Mouse (Mus musculus) limb, embryonic 11.5 days (tissue): ENCODE measurements around the gene Gfra1. TPM values are rescaled to one million over a fixed set of nuclear protein-coding genes. Genes with fewer than 3 reads are reported as not detected.

Experiments used
- ATAC-seq: fragments of 200-750 bp; cut with Nextera tagmentation; 2 replicates; pipeline ENCODE4 v1.8.0; 2017; ENCODE audit warnings: low read depth; ENCODE audit not compliant: insufficient number of reproducible peaks, low FRiP score, low TSS enrichment
- DNase-seq: peaks from one replicate; pipeline ENCODE4 v3.0.0-alpha.2; 2015; ENCODE audit warnings: low spot score
- H3K27ac ChIP-seq: fragments of 300-500 bp; sonication (generic); replicated peaks from 2 replicates; pipeline ENCODE4 v1.5.1; 2014; ENCODE audit warnings: low read depth, mild to moderate bottlenecking, low read length
- H3K27me3 ChIP-seq: fragments of 300-500 bp; sonication (generic); 2 replicates; pipeline ENCODE4 v1.6.1; 2014; ENCODE audit warnings: mild to moderate bottlenecking, low read length, mixed read lengths; ENCODE audit not compliant: control insufficient read depth, insufficient read depth
- H3K36me3 ChIP-seq: fragments of 300-500 bp; sonication (generic); 2 replicates; pipeline ENCODE4 v1.6.1; 2014; ENCODE audit warnings: mild to moderate bottlenecking, low read length, moderate library complexity, mixed read lengths; ENCODE audit not compliant: control insufficient read depth, insufficient read depth
- H3K4me1 ChIP-seq: fragments of 300-500 bp; sonication (generic); 2 replicates; pipeline ENCODE4 v1.6.1; 2014; ENCODE audit warnings: low read length, mixed read lengths; ENCODE audit not compliant: control insufficient read depth, insufficient read depth
- H3K4me2 ChIP-seq: fragments of 300-500 bp; sonication (generic); 2 replicates; pipeline ENCODE4 v1.6.1; 2014; ENCODE audit warnings: low read depth, mild to moderate bottlenecking, moderate library complexity; ENCODE audit not compliant: severe bottlenecking
- H3K4me3 ChIP-seq: fragments of 300-500 bp; sonication (generic); 2 replicates; pipeline ENCODE4 v1.5.1; 2014; ENCODE audit warnings: low read depth, low read length
- H3K9ac ChIP-seq: fragments of 300-500 bp; sonication (generic); 2 replicates; pipeline ENCODE4 v1.6.1; 2014; ENCODE audit warnings: mild to moderate bottlenecking, low read length
- H3K9me3 ChIP-seq: fragments of 300-500 bp; sonication (generic); 2 replicates; pipeline ENCODE4 v1.6.1; 2016; ENCODE audit warnings: low read length; ENCODE audit not compliant: control insufficient read depth
- WGBS: fragments of 180-500 bp; shearing (Covaris S2); extraction: QIAGEN DNeasy Blood & Tissue Kit; methylation state at CpG from one replicate; pipeline ENCODE4 v1.1.7; 2014; 5-methylcytosine and 5-hydroxymethylcytosine counted together
- polyA plus RNA-seq: library from polyadenylated mRNA; unstranded; fragments of >200 nt; fragmentation: Nextera tagmentation; extraction: Ambion mirVana; gene quantifications from 2 replicates; pipeline ENCODE4 v1.2.1, GENCODE M21; 2014

Gfra1 gene
- polyA plus RNA-seq = 5.6 and 5.8 TPM in 2 replicates

DNA sequence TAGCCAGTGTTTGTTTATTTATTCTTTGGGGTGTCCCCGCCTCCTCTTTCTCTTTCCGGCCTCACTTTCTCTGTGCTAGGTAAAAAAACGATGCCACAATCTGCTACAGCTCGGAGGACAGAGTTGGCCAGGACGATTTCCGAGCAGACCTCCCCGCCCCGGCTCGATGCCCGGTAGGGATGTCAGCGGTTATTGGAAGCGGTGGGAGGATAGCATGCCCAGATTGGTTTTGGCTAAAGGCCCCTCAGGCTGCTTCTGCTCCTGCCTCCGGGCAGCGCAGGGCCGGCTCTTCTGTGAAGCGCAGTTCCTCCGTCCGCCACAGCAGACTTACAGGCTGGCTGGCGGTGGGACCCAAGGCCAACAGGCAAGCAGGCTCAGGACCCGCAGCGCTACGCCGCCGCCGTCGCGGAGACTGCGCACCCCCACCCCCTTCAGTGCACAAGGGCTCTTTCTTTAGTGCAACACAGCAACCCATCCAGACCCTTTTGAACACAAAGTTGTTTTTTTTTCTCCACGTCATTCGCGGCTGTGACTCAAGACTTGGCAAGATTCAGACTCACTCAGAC lies at the start of gene Gfra1:
Gfra1 (minus strand) TSS at position 414 of the 566 bp plus-strand sequence.
- Histone ChIP-seq H3K27ac (no peak within 1 kb of the TSS), H3K9ac (peak within 1 kb of the TSS; percentile 17), H3K36me3 (no peaks in the 10 kb centered on the region), H3K4me1 (peaks cover 22% of the 10 kb centered on the region), H3K4me3 (peak within 1 kb of the TSS; percentile 47), H3K9me3 (no peaks in the 10 kb centered on the region), H3K27me3 (peaks cover 28% of the 10 kb centered on the region), H3K4me2 (peak within 1 kb of the TSS; percentile 94)
- DNase-seq (peak; percentile 83), ATAC-seq (no peak)
- WGBS = under 1% methylated on average over 31 of the region's 31 CpGs

DNA sequence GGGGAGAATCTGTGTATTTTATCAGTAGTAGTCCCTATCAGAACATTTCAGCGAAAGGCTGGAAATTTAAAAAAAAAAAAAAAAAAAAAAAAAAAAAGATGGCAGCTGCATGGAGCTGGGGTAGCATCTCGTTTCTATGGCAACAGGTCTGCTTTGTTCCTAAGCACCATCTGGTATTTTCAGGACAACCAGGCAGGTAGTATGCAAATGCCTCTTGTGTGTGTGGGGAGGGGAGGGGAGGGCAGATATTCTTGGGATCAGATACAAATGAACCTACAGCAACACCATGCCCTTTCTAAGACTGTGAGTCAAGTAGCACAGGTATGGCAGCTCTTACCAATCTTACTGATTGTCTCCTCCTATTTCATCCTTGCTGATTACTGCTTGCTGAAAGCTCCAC lies 44.3 kb upstream of the Gfra1 start:
- WGBS = 97% methylated on average over 2 of the region's 2 CpGs
- no peak overlapping the region for H3K4me3 ChIP-seq
- H3K9ac ChIP-seq = no peak overlapping the region
- no peaks in the 10 kb centered on the region for H3K9me3 ChIP-seq
- no peaks in the 10 kb centered on the region for H3K4me1 ChIP-seq
- no peaks in the 10 kb centered on the region for H3K36me3 ChIP-seq
- H3K27me3 ChIP-seq = no peaks in the 10 kb centered on the region
- DNase-seq = no peak
- no peak for ATAC-seq
- no peak overlapping the region for H3K4me2 ChIP-seq
- H3K27ac ChIP-seq = no peak overlapping the region

DNA sequence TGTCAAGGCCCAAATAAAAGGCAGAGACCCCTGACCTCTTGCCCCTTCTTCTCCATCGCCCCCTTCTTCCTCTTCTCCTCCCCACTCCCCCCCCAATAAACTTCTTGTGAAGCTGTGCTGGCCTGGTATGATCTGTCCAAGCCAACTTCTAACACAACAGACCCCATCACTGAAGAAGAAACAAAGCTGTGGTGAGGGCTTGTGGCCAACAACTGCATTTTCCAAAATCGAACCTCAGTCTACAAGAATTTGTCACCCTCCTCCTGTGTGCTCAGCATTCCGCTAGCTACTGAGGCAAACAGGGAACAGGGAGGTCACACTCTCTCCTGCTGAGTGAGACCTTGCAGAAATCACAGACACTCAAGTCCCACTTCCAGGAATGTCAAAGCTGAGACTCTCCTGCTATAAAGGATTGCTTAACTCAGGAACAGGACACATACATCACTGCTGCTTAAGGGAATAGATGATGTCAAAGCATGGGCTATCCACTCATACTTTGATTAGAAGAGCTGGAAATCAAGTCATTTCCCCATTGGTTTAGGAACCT lies 43.8 kb upstream of the Gfra1 start:
- Histone ChIP-seq H3K4me1 (no peaks in the 10 kb centered on the region), H3K27me3 (no peaks in the 10 kb centered on the region), H3K9me3 (no peaks in the 10 kb centered on the region), H3K4me3 (no peak overlapping the region), H3K36me3 (no peaks in the 10 kb centered on the region), H3K27ac (no peak overlapping the region), H3K4me2 (no peak overlapping the region), H3K9ac (no peak overlapping the region)
- DNase-seq = no peak
- 84% methylated on average over 3 of the region's 3 CpGs for WGBS
- no peak for ATAC-seq

GRCm38 (mm10) chr19:58497106-58497505 lies 41.4 kb upstream of the Gfra1 start:
- Histone ChIP-seq H3K9ac (no peak overlapping the region), H3K4me2 (no peak overlapping the region), H3K27me3 (no peaks in the 10 kb centered on the region), H3K4me1 (no peaks in the 10 kb centered on the region), H3K4me3 (no peak overlapping the region), H3K27ac (no peak overlapping the region), H3K9me3 (no peaks in the 10 kb centered on the region), H3K36me3 (no peaks in the 10 kb centered on the region)
- 80% methylated on average over 3 of the region's 3 CpGs for WGBS
- no peak for DNase-seq
- no peak for ATAC-seq

- Histone ChIP-seq H3K4me3 (no peak overlapping the region), H3K4me2 (no peak overlapping the region), H3K9me3 (peaks cover 3% of the 10 kb centered on the region; the same call in 1 of the 2 replicates), H3K27ac (no peak overlapping the region), H3K27me3 (no peaks in the 10 kb centered on the region), H3K4me1 (no peaks in the 10 kb centered on the region), H3K9ac (no peak overlapping the region), H3K36me3 (no peaks in the 10 kb centered on the region)
- ATAC-seq = no peak
- 51% methylated on average over 2 of the region's 2 CpGs for WGBS
- DNase-seq = no peak
These were observed 31.0 kb upstream of the Gfra1 start for GRCm38 (mm10) chr19:58486686-58487085.

DNA sequence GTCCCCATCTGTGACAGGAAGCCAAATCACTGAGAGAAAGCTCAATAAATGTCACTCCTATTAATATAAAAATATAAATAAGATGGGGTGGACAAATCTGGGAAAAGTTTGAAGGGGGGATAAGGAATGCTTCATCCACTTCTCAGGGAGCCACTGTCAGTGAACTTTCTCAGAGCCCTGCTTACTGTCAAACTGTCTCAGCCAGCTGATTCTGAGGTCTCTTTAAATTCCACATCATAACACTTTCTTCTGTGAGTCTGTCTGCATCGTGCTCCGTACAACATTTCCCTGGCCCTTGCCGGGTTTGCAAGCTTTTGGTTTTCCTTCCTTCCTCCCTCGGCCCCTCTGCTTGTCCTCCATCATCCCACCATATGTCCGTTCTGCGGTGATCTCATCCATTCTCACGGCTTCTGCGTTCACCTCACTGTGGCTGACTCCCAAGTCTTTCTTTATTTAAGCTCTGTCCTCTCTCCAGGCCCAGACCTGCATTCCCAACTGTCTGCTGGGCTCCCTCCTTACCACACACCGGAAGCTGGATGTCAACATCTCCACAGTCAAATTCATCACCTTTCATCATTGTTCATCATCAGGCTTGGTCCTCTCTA lies 26.8 kb upstream of the Gfra1 start:
- Histone ChIP-seq H3K9me3 (no peaks in the 10 kb centered on the region; the same call in 1 of the 2 replicates), H3K9ac (no peak overlapping the region), H3K4me1 (no peaks in the 10 kb centered on the region), H3K27ac (no peak overlapping the region), H3K36me3 (no peaks in the 10 kb centered on the region), H3K4me3 (no peak overlapping the region), H3K4me2 (no peak overlapping the region), H3K27me3 (no peaks in the 10 kb centered on the region)
- no peak for DNase-seq
- WGBS = 79% methylated on average over 9 of the region's 9 CpGs
- no peak for ATAC-seq

DNA sequence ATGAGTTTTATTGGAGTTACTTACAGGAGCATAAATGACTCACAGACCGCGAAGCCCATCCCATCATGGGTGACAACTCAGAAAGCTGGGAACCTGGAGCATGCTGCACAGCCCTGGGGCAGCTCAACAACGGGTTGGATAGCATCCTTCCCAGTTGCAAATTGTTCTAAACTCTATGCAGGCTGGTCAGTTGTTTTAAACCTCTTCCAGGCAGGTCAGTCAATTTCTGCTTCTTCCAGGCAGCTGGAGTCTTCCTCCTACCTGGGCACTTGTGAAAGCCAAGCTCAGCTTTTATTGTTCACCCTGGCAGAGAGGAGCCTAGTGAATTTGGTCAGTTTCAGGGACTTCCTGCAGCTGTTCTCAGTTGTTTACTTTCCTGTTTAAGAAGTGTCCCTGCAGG lies 18.5 kb upstream of the Gfra1 start:
- DNase-seq (no peak), ATAC-seq (no peak)
- Histone ChIP-seq H3K4me1 (no peaks in the 10 kb centered on the region), H3K4me2 (no peak overlapping the region), H3K27ac (no peak overlapping the region), H3K27me3 (no peaks in the 10 kb centered on the region), H3K9ac (no peak overlapping the region), H3K4me3 (no peak overlapping the region), H3K9me3 (no peaks in the 10 kb centered on the region; the same call in 1 of the 2 replicates), H3K36me3 (no peaks in the 10 kb centered on the region)
- WGBS = 87% methylated on average over 3 of the region's 3 CpGs

DNA sequence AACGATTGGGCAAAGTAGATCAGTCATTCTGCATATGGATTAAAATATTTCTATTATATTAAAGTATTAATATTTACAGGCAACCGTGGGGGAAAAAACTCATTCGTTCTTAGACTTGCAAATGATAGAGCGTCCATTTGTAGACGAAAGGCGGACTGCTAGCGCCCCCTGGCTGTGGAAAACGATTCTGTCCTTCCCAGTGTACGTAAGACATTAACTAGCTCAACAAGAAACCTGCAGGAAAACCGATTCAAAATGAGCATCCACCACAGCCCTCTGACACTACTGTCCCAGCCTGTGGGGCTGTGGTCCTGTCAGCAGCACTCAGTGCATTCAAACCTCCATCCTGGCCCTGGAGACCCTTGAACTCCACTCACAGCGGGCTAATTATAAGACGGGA lies 13.7 kb upstream of the Gfra1 start:
- Histone ChIP-seq H3K27me3 (no peaks in the 10 kb centered on the region), H3K4me2 (no peak overlapping the region), H3K4me1 (0 out of 2 replicates have a peak, but pooled peaks cover 5% of the 10 kb centered on the region), H3K27ac (no peak overlapping the region), H3K9ac (no peak overlapping the region), H3K4me3 (no peak overlapping the region), H3K36me3 (no peaks in the 10 kb centered on the region), H3K9me3 (no peaks in the 10 kb centered on the region)
- 22% methylated on average over 12 of the region's 12 CpGs for WGBS
- no peak for ATAC-seq
- peak; percentile 94 for DNase-seq
